Mouse (Mus musculus) brown adipose tissue, adult 24 weeks (tissue): Measurements from ENCODE around the gene Trnau1ap. TPM values are rescaled to one million over a fixed set of nuclear protein-coding genes. Genes with fewer than 3 reads are reported as not detected.
"Not testable (repeated sequence)": the region's sequence is repeated elsewhere in the genome, so short reads cannot be mapped to it uniquely, and the experiment has no call there.

ENCODE experiments used
- H3K27ac ChIP-seq: fragments of 200-500 bp; replicated peaks from 2 replicates; pipeline ENCODE4 v1.5.1; 2012; ENCODE audit warnings: low read depth, mild to moderate bottlenecking, low read length
- H3K4me1 ChIP-seq: fragments of 200-500 bp; 2 replicates; pipeline ENCODE4 v1.6.1; 2012; ENCODE audit warnings: low read length, mixed read lengths; ENCODE audit not compliant: control insufficient read depth, insufficient read depth, insufficient read length
- H3K4me3 ChIP-seq: fragments of 200-500 bp; 2 replicates; pipeline ENCODE4 v1.5.1; 2012; ENCODE audit warnings: low read depth, mild to moderate bottlenecking, low read length, moderate library complexity; ENCODE audit not compliant: insufficient read depth
- polyA plus RNA-seq: library from polyadenylated mRNA; stranded (reverse); fragments of >200 nt; gene quantifications from 2 replicates; pipeline ENCODE4 v1.2.4, GENCODE M21; 2012; ENCODE audit not compliant: missing spikeins, insufficient read depth, insufficient read length

Gene Trnau1ap
- polyA plus RNA-seq, 1 experiment: 35.1 TPM

GRCm38 (mm10) chr4:132315711-132316110 lies 13.6 kb downstream of the Trnau1ap start:
- no peak overlapping the region for H3K27ac ChIP-seq
- no peak overlapping the region for H3K4me3 ChIP-seq
- H3K4me1 ChIP-seq: no peaks in the 10 kb centered on the region

- Histone ChIP-seq H3K4me3 (no peak overlapping the region), H3K4me1 (no peaks in the 10 kb centered on the region), H3K27ac (no peak overlapping the region)
Measured at GRCm38 (mm10) chr4:132312627-132313026, 16.7 kb downstream of the Trnau1ap start.

DNA sequence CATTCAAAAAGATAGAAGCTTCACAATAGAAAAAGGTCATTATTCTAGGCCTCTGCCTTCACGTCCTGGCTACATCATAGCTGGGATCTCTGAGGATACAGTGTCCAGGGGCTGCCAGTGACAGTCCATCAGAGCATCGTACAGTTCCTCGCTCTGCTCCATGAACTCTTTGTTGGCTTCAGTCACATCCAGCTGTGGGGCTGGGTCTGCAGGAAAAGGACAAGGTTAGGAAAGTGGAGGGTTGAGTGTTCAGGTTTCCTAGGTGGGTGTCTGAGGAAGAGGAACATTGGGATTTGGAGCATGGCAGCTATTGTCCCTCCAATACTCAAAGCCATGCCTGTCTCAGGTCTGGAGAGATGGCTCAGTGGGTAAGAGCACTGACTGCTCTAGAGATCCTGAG lies 17.5 kb downstream of the Trnau1ap start:
- H3K27ac ChIP-seq: no peak overlapping the region
- H3K4me1 ChIP-seq: no peaks in the 10 kb centered on the region
- H3K4me3 ChIP-seq: no peak overlapping the region

- Histone ChIP-seq H3K27ac (no peak overlapping the region), H3K4me3 (no peak overlapping the region), H3K4me1 (no peaks in the 10 kb centered on the region)
Measured at GRCm38 (mm10) chr4:132311209-132311608, 18.1 kb downstream of the Trnau1ap start.

GRCm38 (mm10) chr4:132309849-132310472 lies 19.4 kb downstream of the Trnau1ap start:
- Histone ChIP-seq H3K4me1 (no peaks in the 10 kb centered on the region), H3K4me3 (peak overlapping the region; percentile 41), H3K27ac (no peak overlapping the region)

- Histone ChIP-seq H3K4me1 (no peaks in the 10 kb centered on the region), H3K27ac (peak overlapping the region; percentile 94), H3K4me3 (peak overlapping the region; percentile 96)
Measured at GRCm38 (mm10) chr4:132309140-132309848, 20.0 kb downstream of the Trnau1ap start.

- Histone ChIP-seq H3K27ac (peak overlapping the region; percentile 94), H3K4me1 (no peaks in the 10 kb centered on the region), H3K4me3 (peak overlapping the region; percentile 96)
Measured at GRCm38 (mm10) chr4:132308437-132309139, 20.8 kb downstream of the Trnau1ap start.

GRCm38 (mm10) chr4:132306004-132306403 lies 23.3 kb downstream of the Trnau1ap start:
- H3K27ac ChIP-seq: no peak overlapping the region
- peaks cover 3% of the 10 kb centered on the region; the same call in 1 of the 2 replicates for H3K4me1 ChIP-seq
- H3K4me3 ChIP-seq: no peak overlapping the region

- Histone ChIP-seq H3K4me1 (peaks cover 3% of the 10 kb centered on the region; the same call in 1 of the 2 replicates), H3K27ac (no peak overlapping the region), H3K4me3 (no peak overlapping the region)
Measured at GRCm38 (mm10) chr4:132305276-132305675, 24.1 kb downstream of the Trnau1ap start.

DNA sequence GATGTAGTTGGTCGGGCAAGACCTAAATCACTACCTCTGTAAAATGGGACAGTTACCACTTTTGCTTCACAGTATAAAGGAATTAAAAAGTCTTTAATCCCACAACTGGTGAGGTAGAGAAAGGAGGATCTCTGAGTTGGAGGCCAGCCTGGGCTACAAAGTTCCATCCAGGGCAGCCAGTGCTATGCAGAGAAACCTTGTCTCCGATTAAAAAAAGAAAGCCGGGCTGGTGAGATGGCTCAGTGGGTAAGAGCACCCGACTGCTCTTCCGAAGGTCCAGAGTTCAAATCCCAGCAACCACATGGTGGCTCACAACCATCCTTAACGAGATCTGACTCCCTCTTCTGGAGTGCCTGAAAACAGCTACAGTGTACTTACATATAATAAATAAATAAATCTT lies 25.9 kb downstream of the Trnau1ap start:
- H3K4me1 ChIP-seq, H3K27ac ChIP-seq: not testable (repeated sequence)
- peak overlapping the region; percentile 72 for H3K4me3 ChIP-seq

DNA sequence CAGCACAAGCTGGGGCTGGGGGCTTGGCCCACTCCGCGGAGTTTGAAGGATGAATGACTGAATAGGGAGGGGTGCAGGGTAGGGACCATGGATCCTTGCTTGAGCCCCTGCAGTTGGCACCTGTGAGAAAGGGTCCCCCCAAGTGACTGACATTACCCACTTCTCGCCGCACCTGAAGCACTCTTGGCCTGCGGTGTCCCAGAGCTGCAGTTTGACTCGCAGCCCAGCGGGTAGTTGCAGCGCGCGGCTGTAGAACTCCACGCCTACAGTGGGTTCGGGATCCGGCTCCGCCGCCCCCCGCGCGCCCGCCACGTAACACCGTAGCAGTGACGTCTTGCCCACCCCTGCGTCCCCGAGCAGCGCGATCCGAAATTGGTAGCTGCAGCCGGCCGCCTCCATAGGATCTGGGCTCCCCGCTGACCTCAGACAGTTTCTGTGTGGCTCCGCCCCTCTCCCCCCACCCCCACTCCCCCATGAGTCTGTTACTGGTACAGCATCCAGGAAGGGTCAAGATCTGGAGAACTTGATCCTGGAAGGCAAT lies 26.3 kb downstream of the Trnau1ap start, which contains the start of gene Rab42:
Gene Rab42 (minus strand): TSS at position 447 of the 541 bp plus-strand sequence.
- H3K4me1 ChIP-seq: peaks cover 3% of the 10 kb centered on the region; the same call in 1 of the 2 replicates
- peak within 1 kb of the TSS; percentile 72 for H3K4me3 ChIP-seq
- no peak within 1 kb of the TSS; the same call in 1 of the 2 replicates for H3K27ac ChIP-seq

DNA sequence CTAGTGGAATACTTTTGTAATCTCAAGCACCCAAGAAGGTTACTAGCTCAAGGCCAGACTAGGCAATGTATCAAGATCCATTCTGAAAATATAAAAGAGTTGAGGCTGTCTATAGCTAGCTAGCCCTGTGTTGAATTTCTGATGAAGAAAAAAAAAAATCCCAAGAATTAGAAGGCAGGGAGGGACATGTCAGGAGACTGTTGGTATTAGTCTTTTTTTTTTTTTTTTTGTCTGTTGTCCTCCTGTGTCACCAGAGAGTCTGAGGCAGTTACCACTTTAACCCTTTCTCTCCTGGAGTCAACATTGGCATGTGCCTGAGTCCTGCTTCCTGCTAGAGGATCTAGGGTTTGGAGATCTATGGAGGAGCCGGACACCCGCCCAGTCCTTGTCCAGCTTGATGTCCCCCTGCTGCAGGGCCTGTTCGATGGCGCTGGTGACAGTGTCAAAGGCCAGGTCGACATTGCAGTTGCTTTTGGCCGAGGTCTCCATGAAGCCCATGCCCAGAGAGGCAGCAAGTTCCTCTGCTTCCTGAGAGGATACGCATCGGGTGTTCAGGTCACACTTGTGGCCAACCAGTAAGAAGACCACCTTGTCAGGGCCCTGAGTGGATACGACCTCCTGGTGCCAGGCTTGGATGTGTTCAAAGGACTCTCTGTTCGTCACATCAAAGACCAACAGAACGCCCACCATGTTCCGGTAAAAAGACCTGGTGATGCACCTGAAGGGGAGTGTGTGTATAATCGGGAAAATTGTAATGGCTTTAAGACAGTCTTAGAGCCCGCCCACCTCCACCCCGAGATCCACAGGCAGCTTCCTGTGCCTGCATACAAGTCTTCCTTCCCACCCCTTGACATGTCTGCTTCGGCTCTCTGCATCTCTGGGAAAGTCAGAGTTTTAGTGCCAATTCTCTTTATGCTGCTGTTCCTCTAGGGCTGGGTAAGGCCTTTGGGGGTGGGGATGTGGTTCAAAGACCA lies 27.1 kb downstream of the Trnau1ap start:
- Histone ChIP-seq H3K4me1 (peaks cover 3% of the 10 kb centered on the region; the same call in 1 of the 2 replicates), H3K27ac (no peak overlapping the region), H3K4me3 (peak overlapping the region; percentile 72)

DNA sequence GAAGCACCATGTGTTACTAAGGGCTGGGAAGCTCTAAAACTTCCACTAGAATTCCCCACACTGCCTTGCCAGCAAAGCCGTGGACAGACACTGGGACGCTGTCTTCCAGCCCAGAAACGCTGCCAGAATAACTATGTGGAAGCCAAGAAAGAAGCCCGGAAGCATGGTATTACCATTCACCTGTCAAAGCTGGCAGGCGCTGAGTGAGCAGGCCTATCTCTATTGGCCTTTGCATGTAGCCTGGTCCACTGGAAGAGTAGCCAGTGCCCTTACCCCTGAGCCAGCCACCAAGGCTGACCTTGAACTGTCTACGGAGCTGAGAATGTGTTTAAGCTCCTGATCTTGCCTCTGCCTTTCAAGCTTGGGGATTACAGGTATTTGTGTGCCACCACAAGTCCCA lies 27.9 kb downstream of the Trnau1ap start:
- Histone ChIP-seq H3K4me1 (peaks cover 3% of the 10 kb centered on the region; the same call in 1 of the 2 replicates), H3K27ac (no peak overlapping the region), H3K4me3 (no peak overlapping the region)

DNA sequence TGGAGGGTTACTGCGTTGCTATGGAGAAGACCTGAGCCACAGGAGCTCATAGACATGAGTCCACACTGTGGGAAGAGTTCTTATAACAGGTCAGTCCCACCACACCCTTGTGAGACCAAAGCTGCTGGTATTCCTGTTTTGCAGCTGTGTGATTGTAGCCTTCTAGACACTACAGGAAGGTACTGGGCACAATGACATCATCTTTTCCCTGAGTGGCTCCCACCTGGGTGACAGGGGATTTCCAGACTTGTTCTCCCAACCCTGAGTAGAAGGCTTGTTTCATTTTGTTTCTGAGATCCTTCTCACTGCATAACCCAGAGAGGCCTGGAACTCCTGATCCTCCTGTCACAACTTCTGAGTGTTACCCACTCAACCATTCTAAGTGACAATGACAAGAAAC lies 29.5 kb downstream of the Trnau1ap start:
- Histone ChIP-seq H3K27ac (no peak overlapping the region), H3K4me1 (peaks cover 3% of the 10 kb centered on the region; the same call in 1 of the 2 replicates), H3K4me3 (no peak overlapping the region)
